Mouse (Mus musculus) heart, postnatal 25 days (tissue): ENCODE measurements around the gene Pbx3. TPM values are rescaled to one million over a fixed set of nuclear protein-coding genes. Genes with fewer than 3 reads are reported as not detected.

Source experiments
- DNase-seq: peaks from one replicate; pipeline ENCODE4 v3.0.0; 2022; ENCODE audit warnings: low spot score
- intact Hi-C: fragments of 180-260 bp; cut with DNase I; formaldehyde crosslinking; loops from one replicate; pipeline ENCODE4 v1.15.1; 2025
- total RNA-seq, 2 experiments: library from RNA; stranded (reverse); gene quantifications; 2 replicates each; pipeline ENCODE4 v1.2.3; 2021

The Pbx3 gene
- total RNA-seq, 2 experiments from 2014 or later = 8.1 to 8.2 TPM

DNA sequence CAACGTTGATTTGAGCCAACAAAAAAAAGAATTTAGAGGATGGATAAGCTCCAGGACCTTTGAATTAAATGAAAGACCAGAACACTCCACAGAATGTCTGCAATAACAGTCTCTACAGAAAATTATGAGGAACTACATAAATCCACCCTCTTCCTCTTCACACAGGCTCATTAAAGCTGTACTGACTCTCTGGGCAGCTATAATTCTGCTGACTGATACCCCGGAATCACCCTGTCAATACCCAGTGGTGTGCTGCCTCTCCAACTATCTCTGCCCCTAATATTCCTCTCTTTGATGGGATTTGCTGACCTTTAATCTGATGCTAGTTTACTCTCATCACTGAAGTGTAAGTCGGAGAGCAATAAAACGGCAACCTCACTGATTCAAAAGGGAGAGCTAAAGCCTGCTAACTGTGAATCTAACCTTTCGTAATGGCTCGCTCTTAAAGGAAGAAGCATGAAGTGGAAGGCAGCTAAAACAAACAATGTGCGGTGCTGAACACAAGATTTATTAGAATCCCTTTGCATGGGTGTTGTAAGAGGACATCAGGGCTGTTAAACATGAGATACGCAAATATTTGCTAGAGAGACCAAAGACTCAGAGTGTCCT, 137.4 kb downstream of the Pbx3 start:
- intact Hi-C loops = no loop called here
- no peak for DNase-seq

DNA sequence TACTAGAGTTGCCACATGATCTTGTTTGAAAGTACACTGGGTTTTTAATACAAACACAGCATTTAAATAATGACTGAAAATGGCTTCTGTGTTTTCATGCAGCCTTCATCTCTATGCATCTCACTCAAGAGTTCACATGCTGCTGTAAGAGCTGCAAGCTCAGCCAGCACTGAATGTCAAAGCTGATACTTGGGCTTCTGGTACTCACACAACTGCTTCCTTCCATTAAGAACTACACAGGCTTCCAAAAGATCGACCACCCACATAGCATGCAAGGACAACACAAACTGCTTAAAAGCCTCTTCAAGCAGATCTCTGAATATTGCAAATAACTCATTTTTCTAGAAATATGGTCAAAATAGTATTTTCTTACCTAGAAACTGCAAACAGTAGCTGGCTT, 138.7 kb downstream of the Pbx3 start:
- no peak for DNase-seq
- intact Hi-C loops = no loop called here

DNA sequence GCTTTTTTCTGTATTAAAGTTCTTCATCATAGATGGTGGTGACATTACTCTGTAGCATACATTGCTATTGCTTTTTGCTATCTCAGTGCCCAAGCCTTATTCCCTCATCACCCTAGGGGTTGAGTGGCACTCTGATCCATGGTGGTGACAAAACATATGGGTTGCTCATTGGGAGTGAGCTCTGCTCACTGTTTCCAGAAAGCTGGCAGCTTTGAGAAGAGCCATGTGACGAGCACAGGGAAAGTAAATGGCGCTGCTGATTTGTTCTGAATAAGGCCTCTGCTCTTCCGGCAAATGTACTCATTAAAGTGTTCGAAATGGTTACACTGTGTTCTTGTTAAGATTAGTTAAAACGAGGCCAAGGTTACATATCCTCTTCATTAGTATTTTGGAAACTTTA, 139.7 kb downstream of the Pbx3 start:
- DNase-seq = no peak
- intact Hi-C loops = no loop called here

DNA sequence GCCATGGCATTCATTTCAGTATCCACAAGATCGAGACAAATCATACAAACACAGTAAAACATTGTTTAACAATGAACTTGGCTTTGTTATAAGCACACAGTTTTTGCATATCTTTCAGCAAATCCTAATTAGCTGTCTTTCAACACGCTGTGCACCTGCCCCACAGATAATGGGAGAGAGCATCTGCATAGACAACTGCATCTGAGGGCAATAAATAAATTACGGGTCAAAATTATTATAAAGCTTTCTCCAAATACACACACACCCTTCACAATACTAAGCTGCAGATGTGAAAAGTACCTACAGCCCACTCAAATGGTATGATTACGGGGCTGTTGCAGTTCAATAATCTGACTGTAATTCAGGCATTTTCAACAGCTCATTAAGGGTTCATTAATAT, 145.3 kb downstream of the Pbx3 start:
- intact Hi-C loops = no loop called here
- DNase-seq = no peak

DNA sequence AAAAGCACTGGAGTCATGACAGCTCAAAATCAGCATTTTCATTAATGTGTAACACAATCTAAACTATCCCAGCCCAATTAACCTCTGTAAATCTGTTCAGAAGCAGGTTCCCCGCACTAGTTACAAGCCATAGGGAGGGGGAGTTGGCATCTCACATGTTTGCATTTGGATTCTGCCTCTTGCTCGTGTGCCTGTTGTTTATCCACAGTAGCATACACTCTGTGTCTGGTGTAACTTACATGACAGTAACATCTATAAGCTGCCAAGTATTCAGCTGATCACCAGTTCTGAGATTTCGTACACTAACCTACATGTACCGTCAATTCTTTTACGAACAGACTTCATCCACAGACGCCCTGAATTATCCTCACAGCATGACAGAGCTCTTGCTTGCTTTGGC, 147.5 kb downstream of the Pbx3 start:
- no peak for DNase-seq
- intact Hi-C loops = no loop called here

DNA sequence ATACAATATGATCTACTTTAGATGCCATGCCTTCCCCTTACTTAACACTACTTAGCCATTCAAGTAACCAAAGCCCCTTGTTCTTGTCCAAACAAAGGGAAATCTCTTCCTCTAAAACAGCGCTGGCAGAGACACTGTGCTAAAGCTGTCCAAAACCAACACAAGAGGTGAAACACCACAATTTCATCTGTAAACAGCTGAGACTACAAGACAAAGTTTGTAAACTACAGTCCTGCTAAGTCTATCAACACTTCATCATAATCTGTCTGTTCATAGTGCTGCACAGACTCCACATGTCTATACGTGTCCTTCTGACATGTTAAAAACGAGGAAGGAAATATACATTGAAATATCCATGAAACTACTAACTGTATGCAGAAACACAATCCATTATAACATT, 151.5 kb downstream of the Pbx3 start:
- DNase-seq = no peak
- intact Hi-C loops = no loop called here

DNA sequence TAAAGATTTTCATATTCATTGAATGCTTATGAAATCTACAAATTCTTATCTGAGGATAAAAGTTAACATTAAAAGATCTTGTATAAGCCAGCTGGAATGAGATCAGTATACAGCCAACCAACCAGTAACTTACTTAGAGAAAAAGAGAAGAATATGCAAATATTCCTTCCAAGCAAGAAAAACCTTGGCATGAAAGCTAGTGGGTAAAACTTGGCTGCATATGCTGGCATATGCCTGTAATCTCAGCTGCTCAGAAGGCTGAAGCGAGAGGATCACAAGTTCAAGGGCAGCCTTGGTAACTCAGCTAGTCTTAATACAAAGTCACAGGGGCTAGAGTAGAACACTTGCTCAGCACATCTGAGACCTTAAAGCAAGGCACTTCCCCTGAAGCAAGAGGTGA, 153.8 kb downstream of the Pbx3 start:
- DNase-seq = no peak
- intact Hi-C loops = no loop called here

DNA sequence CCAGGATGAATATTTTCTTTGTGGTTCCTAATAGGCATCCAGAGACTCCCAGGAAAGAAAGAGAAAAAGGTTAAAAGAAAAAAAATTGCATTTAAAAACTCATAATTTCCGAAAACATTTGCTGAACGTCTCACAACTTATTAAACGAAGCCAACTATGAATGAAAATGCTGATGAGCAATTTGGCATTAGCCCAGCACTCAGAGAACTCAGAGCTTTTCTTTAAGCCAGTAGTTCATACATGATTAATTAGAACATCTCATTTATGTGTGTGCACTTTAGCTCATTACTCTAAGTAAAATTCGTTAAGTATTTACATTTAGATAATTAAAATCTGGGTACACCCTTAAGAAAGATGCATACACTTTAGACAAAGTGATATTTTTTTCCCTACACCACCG, 155.3 kb downstream of the Pbx3 start:
- intact Hi-C loops = no loop called here
- DNase-seq = no peak

DNA sequence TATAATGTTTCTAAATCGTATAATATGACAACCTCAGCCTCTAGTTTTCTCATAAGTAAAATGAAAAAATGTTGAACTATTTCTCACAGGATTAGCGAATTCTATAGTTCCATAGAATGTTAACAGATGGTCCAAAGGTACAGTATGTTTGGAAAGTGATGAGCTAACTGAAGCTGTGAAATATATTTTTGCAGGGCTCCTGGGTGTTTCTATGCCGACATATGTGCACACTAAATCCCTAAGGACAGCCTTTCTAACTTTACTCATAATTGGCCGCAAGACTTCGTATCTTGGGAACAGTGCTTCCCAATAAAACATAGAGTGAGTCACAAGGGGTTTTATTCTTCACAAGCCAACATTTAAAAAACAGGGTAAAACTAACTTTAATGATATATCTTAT, 157.4 kb downstream of the Pbx3 start:
- no peak for DNase-seq
- intact Hi-C loops = no loop called here

DNA sequence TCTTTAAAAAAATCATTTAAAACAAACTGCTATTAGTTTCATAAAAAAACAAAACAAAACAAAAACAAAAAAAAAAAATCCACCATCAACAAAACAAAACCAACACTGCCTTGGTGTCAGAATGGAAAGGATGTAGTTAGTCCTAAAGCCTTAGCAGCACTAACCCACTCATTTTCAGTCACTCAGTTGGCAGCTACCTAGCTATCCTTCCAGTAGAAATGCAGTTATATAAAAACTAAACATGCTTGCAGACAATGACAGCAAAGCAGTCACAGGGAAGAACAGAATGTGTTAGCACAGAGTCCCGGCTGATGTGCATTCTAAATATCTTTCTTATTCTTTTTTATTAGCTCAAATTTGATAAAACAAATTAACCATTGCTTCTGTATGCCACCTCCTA, 160.5 kb downstream of the Pbx3 start:
- DNase-seq = no peak
- intact Hi-C loops = no loop called here

DNA sequence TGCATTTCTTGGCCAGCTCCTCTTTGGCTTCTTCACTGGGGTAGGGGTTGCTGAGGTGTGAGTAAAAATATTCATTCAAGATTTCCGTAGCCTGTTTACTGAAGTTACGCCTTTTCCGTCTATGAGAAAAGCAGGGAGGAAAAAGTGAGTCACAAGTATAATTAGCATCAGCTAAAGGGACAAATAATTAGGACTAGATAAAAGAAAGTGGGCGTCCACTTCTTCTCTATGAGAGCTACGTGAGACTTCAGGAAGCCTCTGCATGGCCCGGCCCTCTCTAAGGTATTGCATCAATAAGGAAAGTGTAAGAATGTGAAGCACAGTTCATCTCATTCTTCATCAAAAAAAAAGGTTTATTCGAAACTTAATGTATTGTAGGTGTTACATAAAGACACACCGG, 168.1 kb downstream of the Pbx3 start:
- DNase-seq = no peak
- intact Hi-C loops = no loop called here

DNA sequence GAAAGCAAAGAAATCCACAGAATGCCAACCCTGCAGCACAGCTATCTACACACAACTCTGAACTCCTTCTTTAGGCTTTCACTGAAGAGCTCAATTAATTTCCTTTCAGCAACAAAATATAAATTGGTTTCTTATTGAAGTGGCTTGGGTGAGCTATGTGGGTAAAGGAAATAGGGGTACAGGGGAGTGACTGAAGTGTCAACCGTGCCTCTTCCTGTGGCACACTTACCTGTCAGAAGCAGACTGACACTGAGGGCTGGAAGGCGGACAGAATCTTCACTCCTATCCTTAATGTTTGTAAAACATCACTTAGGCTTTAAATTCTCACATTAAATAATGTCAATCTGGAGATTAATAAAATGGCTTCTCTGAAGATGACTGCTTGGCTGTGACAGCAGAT, 168.6 kb downstream of the Pbx3 start:
- intact Hi-C loops = no loop called here
- no peak for DNase-seq

DNA sequence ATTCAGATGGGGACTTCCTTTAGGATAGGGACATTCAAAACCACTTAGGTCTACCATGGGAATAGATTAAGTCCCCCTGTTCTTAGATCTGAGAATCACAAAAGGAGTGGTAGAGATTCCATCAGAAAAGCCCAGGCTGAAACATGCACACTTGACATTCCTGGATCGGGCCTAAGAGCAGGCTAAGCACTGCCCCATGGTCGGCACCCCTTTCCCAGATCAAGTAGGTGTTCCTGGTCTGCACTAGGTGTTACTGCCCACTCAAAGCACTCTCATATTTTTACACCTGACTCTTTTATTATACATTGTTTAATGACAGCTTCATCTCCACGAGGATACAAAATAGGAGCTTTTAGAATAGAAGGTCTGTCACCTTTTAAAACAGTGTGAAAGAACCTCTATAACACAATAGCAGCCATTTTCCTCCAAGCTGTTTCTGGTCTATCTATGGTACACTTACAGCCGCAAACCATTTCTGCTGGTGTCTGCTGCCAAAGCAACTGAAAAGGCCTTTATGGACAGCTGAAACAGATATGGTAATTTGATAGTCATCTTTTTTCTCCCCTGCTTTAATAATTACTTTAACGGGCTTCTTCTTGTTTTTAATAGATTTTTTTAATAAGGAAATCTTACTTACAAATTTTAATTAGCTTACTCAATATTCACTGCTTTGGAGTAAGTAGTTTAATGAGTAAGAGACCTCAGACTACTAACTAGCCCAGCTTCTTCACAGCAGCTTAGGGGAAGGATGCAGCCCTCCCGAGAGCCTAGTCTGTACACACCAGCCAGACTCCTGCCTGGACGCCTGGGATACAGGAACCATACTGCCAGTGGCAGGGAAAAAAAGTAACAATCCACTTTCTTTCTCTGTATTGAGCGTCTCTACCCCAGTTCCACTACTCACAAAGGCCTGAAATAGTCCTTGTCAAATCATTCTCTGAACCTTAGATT, 178.8 kb downstream of the Pbx3 start:
- intact Hi-C loops = no loop called here
- no peak for DNase-seq

DNA sequence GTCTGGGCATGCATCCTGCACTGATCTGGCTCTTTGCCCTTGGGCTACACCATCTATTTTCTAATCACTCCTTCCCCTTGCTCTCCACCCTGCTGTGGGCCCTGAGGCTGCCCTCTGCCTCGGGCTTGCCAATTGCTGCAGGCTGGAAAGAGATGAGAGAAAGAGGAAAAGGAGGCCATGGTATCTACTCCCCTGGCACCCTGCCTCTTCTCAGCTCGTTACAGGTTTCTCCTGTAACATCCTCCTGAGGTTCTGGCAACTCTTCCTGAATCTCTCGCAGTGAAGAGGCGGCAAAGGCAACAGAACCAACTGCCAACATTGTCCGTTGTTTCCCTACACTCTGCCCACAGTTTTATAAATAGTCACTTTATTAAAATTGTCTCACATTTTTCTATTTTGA, 179.7 kb downstream of the Pbx3 start:
- DNase-seq = no peak
- intact Hi-C loops = no loop called here

DNA sequence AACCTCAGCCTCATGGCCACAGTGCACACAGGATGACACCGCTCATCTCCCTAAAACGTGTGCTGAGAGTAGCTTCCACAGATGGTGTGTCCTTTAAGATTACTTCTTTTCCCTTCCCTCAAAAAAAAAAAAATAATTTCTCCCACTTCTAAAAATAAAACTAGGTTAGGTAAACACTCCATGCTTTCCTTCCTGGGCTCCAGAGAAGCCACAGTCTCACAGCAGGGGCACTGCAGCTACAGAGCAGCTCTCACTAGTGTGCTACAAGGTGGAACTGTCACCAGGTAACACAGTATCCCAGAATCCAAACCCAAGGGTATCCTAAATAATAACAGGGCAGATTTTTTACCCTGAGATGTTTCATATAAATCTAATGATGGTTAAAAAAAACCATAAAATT, 185.6 kb downstream of the Pbx3 start:
- no peak for DNase-seq
- intact Hi-C loops = no loop called here

DNA sequence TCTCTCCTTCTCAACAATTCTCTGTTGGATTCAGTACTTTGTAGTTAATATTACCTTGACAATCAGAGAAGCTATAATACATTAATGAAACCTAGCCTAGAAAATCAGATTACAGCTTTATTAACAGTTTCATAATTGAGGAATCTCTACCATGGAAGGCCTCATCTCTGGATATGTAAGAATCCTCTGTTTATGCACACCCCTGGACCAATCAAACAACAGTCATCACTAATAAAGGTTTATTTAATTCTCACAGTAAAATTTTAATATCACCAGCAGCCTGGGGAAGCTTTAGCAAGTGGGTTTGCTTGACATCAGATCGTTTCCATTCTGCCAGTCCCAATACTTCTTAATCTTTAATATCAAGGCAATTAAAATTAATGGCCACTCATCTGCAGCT, 191.3 kb downstream of the Pbx3 start:
- no peak for DNase-seq
- intact Hi-C loops = no loop called here

DNA sequence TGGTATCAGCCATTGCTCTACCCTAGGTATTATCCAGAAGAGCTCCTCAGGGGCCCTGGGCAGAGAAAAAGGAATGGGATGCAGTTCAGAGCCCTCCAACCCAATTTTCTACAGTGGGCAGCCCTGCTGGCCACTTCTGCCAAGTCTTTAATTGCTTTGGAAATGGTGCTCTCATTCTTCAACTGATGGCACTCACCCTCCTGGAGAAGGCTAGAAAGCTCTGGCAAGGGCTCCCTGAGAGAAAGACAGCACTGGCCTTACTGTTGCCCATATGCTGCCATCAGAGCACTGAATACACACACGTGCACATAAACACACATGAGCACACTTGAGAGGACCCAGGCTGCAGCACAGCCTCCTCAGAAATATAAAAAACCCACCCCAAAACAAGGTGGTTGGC, 193.6 kb downstream of the Pbx3 start:
- no peak for DNase-seq
- intact Hi-C loops = no loop called here

DNA sequence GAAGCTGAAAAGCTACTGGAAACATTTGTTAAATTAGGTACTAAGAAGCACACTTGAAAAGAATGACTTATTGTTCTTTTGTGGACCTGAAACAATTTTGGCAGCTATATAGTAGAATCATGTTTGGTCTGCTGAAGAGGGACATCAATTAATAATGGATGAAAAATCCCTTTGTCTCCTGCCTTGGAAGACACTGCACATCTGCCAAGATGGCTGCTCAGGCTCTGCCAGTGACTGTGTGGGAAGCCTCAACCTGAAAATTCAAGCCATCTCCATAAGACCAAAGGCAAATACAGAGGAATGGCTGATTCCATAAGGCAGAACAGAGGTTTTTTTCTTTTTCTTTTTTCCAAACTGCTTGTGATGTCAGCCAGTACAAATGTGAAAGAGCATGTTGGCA, 194.3 kb downstream of the Pbx3 start:
- DNase-seq = no peak
- intact Hi-C loops = no loop called here

DNA sequence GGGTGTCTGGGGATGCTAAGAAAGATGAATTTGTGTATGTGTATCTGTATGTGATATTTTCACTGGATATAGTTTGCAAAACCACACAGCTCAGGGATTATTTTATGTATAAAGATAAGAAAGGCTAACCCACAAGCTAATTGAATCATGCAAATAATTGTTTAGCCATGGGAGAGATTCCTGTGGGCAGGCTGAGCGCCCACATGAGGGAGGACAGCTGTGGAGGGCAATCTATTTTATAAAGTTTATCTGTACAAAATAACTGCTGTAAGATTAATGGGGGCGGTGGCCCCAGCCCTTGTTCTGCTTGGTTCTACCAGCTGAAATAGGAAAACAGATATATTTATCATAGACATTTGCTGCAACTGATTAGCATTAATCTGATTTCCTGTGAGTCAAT, 202.5 kb downstream of the Pbx3 start:
- intact Hi-C loops = no loop called here
- no peak for DNase-seq

DNA sequence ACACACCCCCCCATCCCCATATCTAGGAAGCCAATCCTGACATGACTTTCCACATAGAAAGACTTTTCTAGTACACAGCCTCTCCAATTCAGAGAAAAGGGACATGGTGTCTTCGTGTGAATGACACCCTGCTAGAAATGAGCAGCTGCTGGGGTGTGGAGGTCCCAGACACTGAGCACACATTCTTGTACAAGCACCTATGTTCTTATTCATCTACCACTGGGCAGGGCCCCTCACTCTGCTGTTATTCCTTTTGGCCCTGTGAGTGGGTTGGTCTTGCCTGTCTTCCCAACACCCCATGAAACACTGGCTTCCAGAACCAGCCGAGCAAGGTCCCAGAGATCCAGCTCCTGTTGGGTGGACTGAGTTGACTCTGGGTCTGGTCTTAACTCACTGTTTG, 203.3 kb downstream of the Pbx3 start:
- no peak for DNase-seq
- intact Hi-C loops = no loop called here

DNA sequence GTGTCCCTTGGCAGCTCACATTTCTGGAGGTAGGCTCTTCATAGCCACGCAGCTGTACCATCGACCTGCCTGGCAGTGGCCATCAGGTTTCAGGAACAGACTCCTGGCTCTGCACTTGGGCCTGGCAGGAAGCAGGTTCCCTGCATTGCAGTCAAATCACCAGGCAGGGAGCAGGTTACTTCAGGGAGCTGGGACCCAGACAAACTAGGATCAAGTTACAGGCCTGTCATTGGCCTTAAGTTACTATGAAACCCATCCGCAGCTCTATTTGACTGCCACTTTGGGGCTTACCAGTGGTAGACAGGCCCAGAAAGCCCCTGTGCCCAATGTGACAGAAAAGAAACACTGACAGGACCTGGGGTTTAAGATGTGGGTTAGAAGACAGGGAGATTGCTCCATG, 204.8 kb downstream of the Pbx3 start:
- DNase-seq = no peak
- intact Hi-C loops = no loop called here

DNA sequence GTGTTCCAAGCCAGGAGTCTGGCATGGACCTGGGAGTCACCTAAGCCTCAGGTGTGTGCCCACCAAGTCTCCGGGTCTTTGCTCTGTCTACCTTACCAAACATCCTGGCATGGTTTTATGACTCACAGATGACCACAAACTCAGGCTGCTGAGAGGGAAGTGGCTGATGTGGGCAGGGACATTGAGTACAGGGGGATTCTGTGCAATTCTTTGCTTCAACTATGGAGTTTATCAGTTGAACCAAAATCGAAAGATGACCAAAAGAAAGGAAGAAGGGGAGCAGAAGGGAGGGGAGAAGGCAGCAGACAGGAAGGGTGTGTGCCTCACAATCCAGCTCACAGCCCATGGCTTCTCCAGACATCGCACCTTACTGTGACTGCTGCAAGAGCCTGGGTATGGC, 210.5 kb downstream of the Pbx3 start:
- DNase-seq = no peak
- intact Hi-C loops = no loop called here
